Mouse (Mus musculus): ENCODE results near the gene Schip1.

- no peak for TF ChIP-seq CTCF (IDR thresholded peaks at IDR 0.05; ENCODE audit: insufficient read depth, low read length)
- TF ChIP-seq POLR2A (IDR thresholded peaks at IDR 0.05; ENCODE audit: borderline replicate concordance, extremely low read depth, low read depth, low read length), result no peak
These were observed 36.7 kb downstream of the Schip1 start for GRCm38 (mm10) chr3:68101343-68101742.

Data from lung, adult 2 months (tissue).